Mouse (Mus musculus): Measurements from ENCODE around the gene Sumo3.
A peak's percentile ranks its signal among the peaks of the same experiment; 100 is the strongest.

The Sumo3 gene

GRCm38 (mm10) chr10:77626036-77626435 is 20.1 kb downstream of the Sumo3 start:
- DNase-seq (ENCODE audit: low spot score in 2 of 2): no peak

- no peak for DNase-seq (ENCODE audit: low spot score in 2 of 2)
Measured at GRCm38 (mm10) chr10:77626591-77626990, 20.7 kb downstream of the Sumo3 start.

GRCm38 (mm10) chr10:77627497-77627896 is 21.6 kb downstream of the Sumo3 start:
- DNase-seq (ENCODE audit: low spot score in 2 of 2): peak; percentile 75 to 87

- DNase-seq (ENCODE audit: low spot score in 2 of 2): no peak
Measured at GRCm38 (mm10) chr10:77629163-77629562, 23.3 kb downstream of the Sumo3 start.

- DNase-seq (ENCODE audit: low spot score in 2 of 2): no peak
Measured at GRCm38 (mm10) chr10:77629970-77630369, 24.1 kb downstream of the Sumo3 start.

- no peak for DNase-seq (ENCODE audit: low spot score in 2 of 2)
Measured at GRCm38 (mm10) chr10:77634016-77634415, 28.1 kb downstream of the Sumo3 start.

GRCm38 (mm10) chr10:77634452-77635231 is 28.7 kb downstream of the Sumo3 start:
- no peak for DNase-seq (ENCODE audit: low spot score in 2 of 2)

- DNase-seq (ENCODE audit: low spot score in 2 of 2): no peak
Measured at GRCm38 (mm10) chr10:77636234-77636922, 30.5 kb downstream of the Sumo3 start.

GRCm38 (mm10) chr10:77638956-77639355 is 33.1 kb downstream of the Sumo3 start:
- DNase-seq (ENCODE audit: low spot score in 2 of 2): no peak

GRCm38 (mm10) chr10:77643160-77643559 is 37.3 kb downstream of the Sumo3 start:
- DNase-seq (ENCODE audit: low spot score in 2 of 2): no peak

GRCm38 (mm10) chr10:77645571-77645970 is 39.7 kb downstream of the Sumo3 start:
- DNase-seq (ENCODE audit: low spot score in 2 of 2): no peak

GRCm38 (mm10) chr10:77647461-77647860 is 41.6 kb downstream of the Sumo3 start:
- DNase-seq (ENCODE audit: low spot score in 2 of 2): no peak

GRCm38 (mm10) chr10:77647901-77648300 is 42.0 kb downstream of the Sumo3 start:
- no peak for DNase-seq (ENCODE audit: low spot score in 2 of 2)

- peak in 1 of 2 experiments; percentile 30 for DNase-seq (ENCODE audit: low spot score in 2 of 2)
Measured at GRCm38 (mm10) chr10:77652046-77652445, 46.1 kb downstream of the Sumo3 start.

GRCm38 (mm10) chr10:77658286-77658994 is 52.5 kb downstream of the Sumo3 start:
- DNase-seq (ENCODE audit: low spot score in 2 of 2): no peak

GRCm38 (mm10) chr10:77663949-77664665 is 58.2 kb downstream of the Sumo3 start:
- no peak for DNase-seq (ENCODE audit: low spot score in 2 of 2)

GRCm38 (mm10) chr10:77666342-77666741 is 60.4 kb downstream of the Sumo3 start:
- no peak for DNase-seq (ENCODE audit: low spot score in 2 of 2)

GRCm38 (mm10) chr10:77667402-77667801 is 61.5 kb downstream of the Sumo3 start:
- DNase-seq (ENCODE audit: low spot score in 2 of 2): no peak
